In genomic region chr15:96178374-96179109, GRCm38 (mm10) we compare ENCODE assay signal across 13 mouse cellular contexts.
"Had no signal": no experiment of that assay in that cellular context is flagged by ENCODE, and none has a peak within 500 bp of the region (broad histone marks: within the 10 kb centered on the region; RNA-seq: fewer than 3 reads in every experiment).

No protein-coding gene starts in this region.

- H3K9ac ChIP-seq: limb, embryonic 12.5 days; liver, embryonic 14.5 days; midbrain, embryonic 15.5 days; neural tube, embryonic 13.5 days had no signal

- H3K27me3 ChIP-seq: limb, embryonic 12.5 days; midbrain, embryonic 15.5 days; neural tube, embryonic 13.5 days had no signal

- ATAC-seq: intestine, postnatal 0 days; midbrain, embryonic 15.5 days had no signal

- H3K27ac ChIP-seq: limb, embryonic 12.5 days; liver, embryonic 14.5 days; midbrain, embryonic 15.5 days; neural tube, embryonic 13.5 days had no signal

- H3K4me3 ChIP-seq: limb, embryonic 12.5 days; midbrain, embryonic 15.5 days; neural tube, embryonic 13.5 days had no signal

- DNase-seq: kidney, adult 9 months; kidney, postnatal 25 days; layer of hippocampus, adult 9-11 months; layer of hippocampus, postnatal 36 days; lung, adult 18-20 months; right cerebral cortex, adult 18-20 months; right cerebral cortex, postnatal 25 days; thymus, postnatal 4 days had no signal

- H3K4me2 ChIP-seq: limb, embryonic 12.5 days; midbrain, embryonic 15.5 days; neural tube, embryonic 13.5 days had no signal

- H3K36me3 ChIP-seq: limb, embryonic 12.5 days; midbrain, embryonic 15.5 days; neural tube, embryonic 13.5 days had no signal

- H3K9me3 ChIP-seq: limb, embryonic 12.5 days; midbrain, embryonic 15.5 days; neural tube, embryonic 13.5 days had no signal
